9 mouse cellular contexts compared by ENCODE assay signal in the genomic region with DNA sequence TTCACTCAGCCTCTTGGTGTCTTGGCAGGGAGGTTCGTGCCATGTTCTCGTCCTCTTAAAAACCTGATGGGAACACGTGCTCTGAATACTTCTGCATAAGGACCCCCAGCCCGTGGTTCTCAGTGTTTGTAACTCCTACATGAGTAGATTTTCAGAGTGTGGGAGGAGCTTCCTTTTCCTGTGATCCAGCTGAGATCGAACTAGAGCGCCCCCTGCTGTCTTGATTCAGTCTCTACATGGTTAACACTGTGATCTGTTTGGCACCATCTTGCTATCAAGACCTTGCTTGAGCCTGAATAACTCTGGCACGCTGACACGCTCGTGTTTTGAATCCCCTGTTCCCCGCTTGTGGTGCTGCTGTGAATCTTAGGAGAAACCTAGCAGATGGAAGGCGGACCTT.
DNase-seq lines count a peak whose midpoint lies in the region; ATAC-seq and TF ChIP-seq lines count a peak whose summit lies in the region.
"Had no signal": no experiment of that assay in that cellular context is flagged by ENCODE, and none has a peak within 500 bp of the region (broad histone marks: within the 10 kb centered on the region; RNA-seq: fewer than 3 reads in every experiment).

No protein-coding gene starts in this region.

- POLR2A ChIA-PET in Patski (lab: Charles Lee), result interaction anchor here (0.6 to 0.9 kb wide), 2 partner anchors 159 to 167 kb away, joined by 3 to 4 read pairs; no protein-coding TSS in a partner anchor

- H3K36me3 ChIP-seq in hindbrain, embryonic 11.5 days (ENCODE audit: control insufficient read depth, insufficient read depth, low read length), result no peaks in the 10 kb centered on the region
- no peaks in the 10 kb centered on the region for H3K36me3 ChIP-seq in hindbrain, embryonic 13.5 days
- H3K36me3 ChIP-seq in stomach, postnatal 0 days (ENCODE audit: control insufficient read depth, insufficient read depth, low read length), result no peaks in the 10 kb centered on the region
- H3K36me3 ChIP-seq: midbrain, embryonic 12.5 days had no signal

- H3K27me3 ChIP-seq in hindbrain, embryonic 11.5 days (ENCODE audit: control insufficient read depth, insufficient read depth, low read length), result no peaks in the 10 kb centered on the region
- peaks cover 6% of the 10 kb centered on the region; the same call in 1 of the 2 replicates for H3K27me3 ChIP-seq in hindbrain, embryonic 13.5 days
- H3K27me3 ChIP-seq in Patski, result peaks cover 11% of the 10 kb centered on the region
- no peaks in the 10 kb centered on the region for H3K27me3 ChIP-seq in stomach, postnatal 0 days (ENCODE audit: control insufficient read depth, insufficient read depth, low read length)

- peak; percentile 80 for DNase-seq in hindbrain, embryonic 11.5 days (ENCODE audit: low spot score)
- no peak for DNase-seq in Patski (ENCODE audit: low read depth, low spot score)
- peak; percentile 79 for DNase-seq in cerebellum, adult 9-10 months
- DNase-seq in gastrocnemius, postnatal 4 days (ENCODE audit: low spot score in 2 of 2), result peak; percentile 37 to 39
- DNase-seq in layer of hippocampus, postnatal 25 days (ENCODE audit: extremely low spot score in 1 of 2, low spot score in 1 of 2), result peak; percentile 37 to 78
- DNase-seq in stomach, postnatal 0 days (ENCODE audit: low spot score), result peak; percentile 35

- H3K4me1 ChIP-seq in hindbrain, embryonic 11.5 days (replicated peaks; ENCODE audit: control insufficient read depth, insufficient read depth, low read length), result no peaks in the 10 kb centered on the region
- H3K4me1 ChIP-seq in hindbrain, embryonic 13.5 days (replicated peaks), result 0 out of 2 replicates have a peak, but pooled peaks cover 7% of the 10 kb centered on the region
- no peaks in the 10 kb centered on the region for H3K4me1 ChIP-seq in stomach, postnatal 0 days (replicated peaks; ENCODE audit: control insufficient read depth, insufficient read depth)
- H3K4me1 ChIP-seq: midbrain, embryonic 12.5 days had no signal

- H3K4me2 ChIP-seq in hindbrain, embryonic 11.5 days (replicated peaks; ENCODE audit: low read depth, low read length), result no peak overlapping the region
- no peak overlapping the region for H3K4me2 ChIP-seq in hindbrain, embryonic 13.5 days
- H3K4me2 ChIP-seq in stomach, postnatal 0 days (replicated peaks; ENCODE audit: low read depth), result no peak overlapping the region
- H3K4me2 ChIP-seq: midbrain, embryonic 12.5 days had no signal

- no peaks in the 10 kb centered on the region for H3K9me3 ChIP-seq in hindbrain, embryonic 11.5 days (ENCODE audit: control insufficient read depth, low read length)
- H3K9me3 ChIP-seq in hindbrain, embryonic 13.5 days, result no peaks in the 10 kb centered on the region
- no peaks in the 10 kb centered on the region for H3K9me3 ChIP-seq in stomach, postnatal 0 days (ENCODE audit: control insufficient read depth, low read length)
- H3K9me3 ChIP-seq: midbrain, embryonic 12.5 days had no signal

- no peak for TF ChIP-seq EP300 in stomach, postnatal 0 days (optimal IDR thresholded peaks at IDR 0.05)

- peak; percentile 72 for TF ChIP-seq CTCF in Patski (IDR thresholded peaks at IDR 0.05)
- peak; percentile 74 for TF ChIP-seq CTCF in stomach, postnatal 0 days (IDR thresholded peaks at IDR 0.05; ENCODE audit: low read depth)

- WGBS in hindbrain, embryonic 11.5 days, result 67% methylated on average over 11 of the region's 11 CpGs
- 63% methylated on average over 11 of the region's 11 CpGs for WGBS in hindbrain, embryonic 13.5 days
- 62% methylated on average over 11 of the region's 11 CpGs for WGBS in stomach, postnatal 0 days

- ATAC-seq in hindbrain, embryonic 11.5 days (ENCODE audit: low FRiP score), result no peak
- ATAC-seq in hindbrain, embryonic 13.5 days (ENCODE audit: low FRiP score), result no peak
- ATAC-seq in Patski, result no peak
- ATAC-seq in megakaryocyte-erythroid progenitor cell, adult 5-6 weeks (replicated peaks; ENCODE audit: low FRiP score, low TSS enrichment, poor library complexity, severe bottlenecking), result peak; percentile 58
- ATAC-seq in stomach, postnatal 0 days (ENCODE audit: low FRiP score, low TSS enrichment), result no peak

- no peak overlapping the region for H3K9ac ChIP-seq in hindbrain, embryonic 11.5 days (ENCODE audit: low read depth, low read length)
- H3K9ac ChIP-seq in hindbrain, embryonic 13.5 days, result no peak overlapping the region
- H3K9ac ChIP-seq in stomach, postnatal 0 days (ENCODE audit: low read length), result no peak overlapping the region
- H3K9ac ChIP-seq: midbrain, embryonic 12.5 days had no signal

- H3K4me3 ChIP-seq in hindbrain, embryonic 11.5 days (ENCODE audit: low read depth, low read length), result no peak overlapping the region
- no peak overlapping the region for H3K4me3 ChIP-seq in hindbrain, embryonic 13.5 days
- no peak overlapping the region for H3K4me3 ChIP-seq in stomach, postnatal 0 days (ENCODE audit: low read depth, low read length)
- H3K4me3 ChIP-seq: midbrain, embryonic 12.5 days had no signal

- CTCF ChIA-PET in Patski (lab: Charles Lee), result interaction anchor here (0.6 to 1.9 kb wide), 7 partner anchors 19 to 171 kb away, joined by 3 to 14 read pairs (median 3); no protein-coding TSS in a partner anchor

- H3K27ac ChIP-seq in hindbrain, embryonic 11.5 days (ENCODE audit: low read depth, low read length), result no peak overlapping the region
- H3K27ac ChIP-seq in hindbrain, embryonic 13.5 days, result no peak overlapping the region
- no peak overlapping the region for H3K27ac ChIP-seq in stomach, postnatal 0 days (replicated peaks)
- H3K27ac ChIP-seq: midbrain, embryonic 12.5 days had no signal

- in situ Hi-C loops in Patski (cut with MboI; ENCODE audit: low pct_unique_long_range_greater_than_20kb), result loop anchor here (5.0 kb wide), 1 partner anchor 177 kb away; no protein-coding TSS in a partner anchor
